Mouse (Mus musculus) lung, postnatal 36 days (tissue): Measurements from ENCODE around the gene Abl1.

ENCODE experiments used
- DNase-seq: peaks from one replicate; pipeline ENCODE4 v3.0.0; 2022; ENCODE audit warnings: mixed read lengths

Gene Abl1

GRCm38 (mm10) chr2:31789215-31789614 is 101.0 kb downstream of the Abl1 start:
- DNase-seq, result no peak

DNA sequence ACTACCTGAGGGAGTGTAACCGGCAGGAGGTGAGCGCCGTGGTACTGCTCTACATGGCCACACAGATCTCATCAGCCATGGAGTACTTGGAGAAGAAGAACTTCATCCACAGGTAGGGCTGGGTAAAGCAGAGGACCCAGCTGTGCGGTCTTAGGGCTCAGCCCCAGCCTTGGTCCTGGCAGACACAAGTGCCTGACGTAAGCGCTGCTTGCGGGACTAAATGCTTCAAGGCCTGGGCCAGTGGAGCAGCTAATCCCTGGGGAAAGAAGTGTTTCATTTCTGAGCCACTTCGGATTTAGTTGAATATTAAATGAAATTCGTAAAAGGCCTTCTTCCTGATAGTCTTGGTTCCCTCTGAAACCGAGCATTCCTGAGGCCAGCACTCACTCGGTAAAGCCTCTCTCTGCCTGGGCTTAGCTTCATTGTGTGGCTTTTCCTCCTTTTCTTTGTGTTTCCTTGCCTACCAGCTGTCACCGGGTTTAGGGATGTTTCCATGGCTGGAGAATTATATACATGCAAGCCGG is 102.6 kb downstream of the Abl1 start:
- DNase-seq, result no peak

GRCm38 (mm10) chr2:31791260-31791659 is 103.1 kb downstream of the Abl1 start:
- DNase-seq, result no peak

GRCm38 (mm10) chr2:31792611-31793010 is 104.4 kb downstream of the Abl1 start:
- DNase-seq, result no peak

GRCm38 (mm10) chr2:31796943-31797342 is 108.8 kb downstream of the Abl1 start:
- peak; percentile 54 for DNase-seq

GRCm38 (mm10) chr2:31801416-31801815 is 113.2 kb downstream of the Abl1 start:
- no peak for DNase-seq

DNA sequence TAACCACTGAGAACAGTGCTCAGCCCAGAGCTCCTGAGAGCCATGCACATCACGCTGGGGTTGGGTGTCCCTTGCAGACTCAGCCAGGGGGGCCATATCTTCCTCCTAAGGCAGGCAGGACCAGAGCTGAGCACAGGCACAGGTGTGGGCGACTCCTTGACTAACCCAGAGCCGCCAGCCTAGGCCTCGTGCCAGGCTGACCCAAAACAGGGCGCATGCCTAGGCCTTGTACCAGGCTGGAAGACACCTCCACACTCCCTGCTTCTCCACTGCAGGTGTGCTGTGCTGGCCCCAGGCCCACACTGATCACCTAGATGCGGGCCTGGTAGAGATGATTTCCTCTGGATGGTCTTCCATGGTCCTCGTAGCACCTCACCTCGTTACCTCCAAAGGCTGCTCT is 114.6 kb downstream of the Abl1 start:
- DNase-seq, result no peak

- peak; percentile 48 for DNase-seq
Observed at GRCm38 (mm10) chr2:31803480-31803879, 115.3 kb downstream of the Abl1 start.

DNA sequence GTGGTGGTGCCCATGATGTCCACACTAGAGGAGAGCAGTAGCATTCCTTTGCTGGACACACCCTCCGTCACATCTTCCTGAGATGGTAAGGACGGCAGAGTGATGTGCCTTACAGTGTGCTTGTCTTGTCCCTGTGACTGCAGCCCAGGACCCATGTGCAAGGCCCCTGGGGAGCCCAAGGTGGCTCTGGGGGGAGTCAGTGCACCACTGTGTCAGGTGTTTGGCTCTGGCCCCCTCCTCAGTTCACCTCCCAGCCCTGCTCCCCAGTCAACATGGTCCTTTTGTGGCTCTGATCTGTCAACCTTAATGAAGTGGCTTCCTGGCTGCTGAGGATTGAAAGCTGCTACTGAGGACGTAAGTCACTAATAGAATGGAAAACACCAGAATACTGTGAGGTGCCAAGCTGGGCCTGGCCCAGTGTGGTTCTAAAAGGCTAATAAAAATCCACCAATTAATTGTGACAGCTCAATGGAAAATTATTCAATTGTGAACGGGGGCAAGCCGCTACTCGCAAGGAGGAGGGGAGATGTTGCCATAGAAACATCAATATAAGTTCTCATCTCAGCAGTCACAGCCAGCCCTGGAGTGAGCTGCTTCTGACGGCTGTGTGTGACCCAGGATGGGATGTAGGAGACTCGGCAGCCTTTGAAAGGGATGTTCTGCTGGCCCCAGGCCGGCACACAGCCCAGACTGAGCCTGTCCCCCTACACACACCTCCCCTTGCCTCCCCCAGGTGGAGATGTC is 118.6 kb downstream of the Abl1 start:
- DNase-seq, result no peak

DNA sequence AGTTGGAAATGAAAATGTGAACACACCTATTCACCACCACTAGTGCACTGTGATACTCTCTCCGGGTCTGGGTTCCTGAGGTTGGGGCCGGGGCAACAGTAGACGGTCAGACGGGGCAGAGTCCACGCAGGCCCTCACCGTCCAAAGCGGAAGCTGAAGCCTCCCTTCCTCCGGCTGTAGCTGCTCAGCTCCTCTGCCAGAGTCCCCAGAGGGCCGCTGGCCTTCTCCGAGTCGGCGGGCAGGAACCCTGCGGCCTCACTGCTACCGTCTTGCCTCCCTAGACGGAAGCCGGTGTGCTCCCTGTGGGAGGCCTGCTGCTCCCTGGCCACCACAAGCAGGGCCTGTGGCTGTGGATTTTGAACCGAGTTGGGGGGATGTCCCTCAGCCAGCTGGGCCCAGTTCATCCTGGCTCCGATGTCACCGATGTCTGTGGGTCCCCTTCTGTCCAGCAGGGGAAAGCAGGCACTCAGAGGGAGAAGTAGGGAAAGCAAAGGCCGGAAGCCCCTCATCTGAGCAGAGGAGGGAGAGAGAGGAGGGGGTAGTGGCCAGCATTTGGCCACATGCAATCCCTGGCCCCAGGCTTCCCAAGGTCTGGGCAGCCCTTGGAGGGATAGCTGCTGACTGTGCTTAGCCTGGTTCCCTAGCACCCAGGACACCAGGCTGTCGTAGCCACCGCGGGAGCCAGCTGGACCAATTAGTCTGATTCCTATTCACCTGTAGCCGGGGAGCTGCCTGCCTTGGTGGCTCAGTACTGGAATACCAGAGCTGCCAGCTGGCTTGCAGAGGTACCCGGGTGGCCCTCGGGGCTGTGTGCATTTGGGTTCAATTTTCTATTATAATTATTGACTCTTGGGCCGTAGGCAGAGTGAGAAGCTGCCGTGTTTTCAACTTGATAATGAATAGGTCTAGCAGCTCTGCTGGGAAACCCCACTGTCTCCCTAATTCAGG is 120.5 kb downstream of the Abl1 start:
- no peak for DNase-seq

DNA sequence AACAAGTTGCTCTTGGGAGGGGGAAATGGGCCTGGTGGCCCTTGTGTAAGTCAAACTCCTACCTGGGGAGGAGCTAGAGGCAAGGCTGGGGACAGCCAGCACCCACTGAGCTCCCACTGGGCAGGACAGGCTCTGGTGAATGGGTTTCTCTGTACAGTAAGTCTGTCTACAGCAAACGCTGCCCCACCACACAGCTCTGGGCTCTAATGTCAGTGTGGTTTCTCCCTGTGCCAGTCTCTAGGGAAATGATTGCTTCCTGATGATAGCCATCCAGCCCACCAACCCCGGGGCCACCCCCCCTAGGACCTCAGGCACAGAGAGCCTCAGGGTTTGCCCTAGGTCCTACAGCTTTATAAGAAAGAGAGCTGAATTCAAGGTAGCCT is 121.2 kb downstream of the Abl1 start:
- no peak for DNase-seq

DNA sequence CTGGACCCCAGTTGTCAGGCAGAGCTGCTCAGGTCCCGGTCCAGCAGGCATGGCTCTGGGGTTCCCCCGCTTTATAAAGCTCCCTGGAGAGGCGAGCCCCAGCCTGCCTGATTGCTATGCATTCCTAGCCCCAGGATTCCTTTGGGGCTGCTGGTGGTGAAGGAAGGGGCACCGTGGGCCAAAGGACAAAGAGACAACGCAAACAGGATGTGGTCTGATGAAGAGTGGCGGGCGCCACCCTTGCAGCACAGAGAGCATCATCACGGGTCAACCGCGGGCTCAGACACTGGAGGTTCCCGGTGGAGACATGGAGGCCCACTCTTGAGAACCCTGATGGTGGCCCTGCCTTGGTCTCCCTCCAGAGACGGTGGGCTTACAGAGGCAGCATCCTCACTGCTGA is 122.3 kb downstream of the Abl1 start, which contains the start of gene Qrfp:
Gene Qrfp, minus strand, starts transcription at position 137 of the 400 bp plus-strand sequence.
- DNase-seq, result no peak

- DNase-seq, result no peak
Observed at GRCm38 (mm10) chr2:31811086-31811958, 123.1 kb downstream of the Abl1 start.

GRCm38 (mm10) chr2:31813641-31814040 is 125.5 kb downstream of the Abl1 start:
- no peak for DNase-seq

DNA sequence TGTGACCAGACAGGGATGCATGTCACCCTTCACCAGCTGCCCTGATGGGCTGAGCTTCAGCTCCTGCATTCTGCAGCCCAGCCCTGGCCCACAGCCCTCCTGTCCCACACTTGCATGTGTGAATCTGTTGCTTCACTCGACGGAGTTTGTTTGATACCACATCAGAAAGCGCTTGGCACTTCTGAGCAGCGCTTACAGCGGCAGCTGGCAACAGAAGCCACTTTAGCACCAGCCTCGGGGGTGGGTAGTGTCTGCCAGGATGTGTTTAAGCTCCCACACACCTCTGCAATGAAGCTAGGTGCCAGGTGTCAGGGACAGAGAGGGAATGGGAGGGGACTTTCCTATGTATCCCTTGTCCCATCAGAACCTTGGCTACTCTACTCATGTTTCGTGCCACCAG is 126.5 kb downstream of the Abl1 start:
- DNase-seq, result no peak

- peak; percentile 77 for DNase-seq
Observed at GRCm38 (mm10) chr2:31815367-31815766, 127.2 kb downstream of the Abl1 start.

GRCm38 (mm10) chr2:31822524-31823371 is 134.6 kb downstream of the Abl1 start:
- peak; percentile 70 for DNase-seq

- DNase-seq, result peak; percentile 34
Observed at GRCm38 (mm10) chr2:31823933-31824730, 136.0 kb downstream of the Abl1 start.

DNA sequence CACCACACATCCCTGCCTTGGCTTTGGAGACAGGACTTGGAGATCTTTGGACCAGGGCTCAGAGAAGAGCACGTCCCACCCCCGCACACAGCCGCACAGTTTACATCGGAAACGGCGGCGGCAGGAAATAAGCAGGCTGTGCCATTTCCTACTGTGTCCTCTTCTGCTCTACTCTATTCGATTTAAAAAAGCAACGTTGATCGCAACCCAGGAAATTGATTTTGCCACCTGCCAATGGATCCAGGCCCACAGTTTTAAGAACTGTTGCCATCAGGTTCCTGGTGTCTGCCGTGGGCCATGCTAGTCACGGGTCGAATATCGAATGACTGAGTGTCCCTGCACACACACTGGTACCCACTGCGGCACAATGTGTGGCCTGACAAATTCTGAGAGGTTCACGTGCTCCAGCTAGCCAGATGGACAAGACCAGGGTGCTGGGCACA is 137.3 kb downstream of the Abl1 start:
- DNase-seq, result peak; percentile 24
